Mouse (Mus musculus) hindbrain, embryonic 11.5 days (tissue): ENCODE results near the gene Adgb. TPM values are rescaled to one million over a fixed set of nuclear protein-coding genes. Genes with fewer than 3 reads are reported as not detected.

Experiments used
- ATAC-seq: fragments of 200-750 bp; cut with Nextera tagmentation; 2 replicates; pipeline ENCODE4 v1.8.0; 2017; ENCODE audit warnings: mild to moderate bottlenecking, moderate TSS enrichment, moderate library complexity; ENCODE audit not compliant: low FRiP score
- DNase-seq: peaks from one replicate; pipeline ENCODE4 v3.0.0-alpha.2; 2015; ENCODE audit warnings: low spot score
- H3K27ac ChIP-seq: fragments of 300-500 bp; sonication (generic); 2 replicates; pipeline ENCODE4 v1.5.1; 2014; ENCODE audit warnings: mild to moderate bottlenecking, low read depth, low read length
- H3K27me3 ChIP-seq: fragments of 300-500 bp; sonication (generic); 2 replicates; pipeline ENCODE4 v1.6.1; 2014; ENCODE audit warnings: mild to moderate bottlenecking, low read length, moderate library complexity, mixed read lengths; ENCODE audit not compliant: control insufficient read depth, insufficient read depth
- H3K36me3 ChIP-seq: fragments of 300-500 bp; sonication (generic); 2 replicates; pipeline ENCODE4 v1.6.1; 2014; ENCODE audit warnings: mild to moderate bottlenecking, low read length, moderate library complexity, mixed read lengths; ENCODE audit not compliant: control insufficient read depth, insufficient read depth
- H3K4me1 ChIP-seq: fragments of 300-500 bp; sonication (generic); replicated peaks from 2 replicates; pipeline ENCODE4 v1.6.1; 2014; ENCODE audit warnings: low read length, mixed read lengths; ENCODE audit not compliant: control insufficient read depth, insufficient read depth
- H3K4me2 ChIP-seq: fragments of 300-500 bp; sonication (generic); replicated peaks from 2 replicates; pipeline ENCODE4 v1.6.1; 2014; ENCODE audit warnings: mild to moderate bottlenecking, low read depth, low read length
- H3K4me3 ChIP-seq: fragments of 300-500 bp; sonication (generic); 2 replicates; pipeline ENCODE4 v1.5.1; 2014; ENCODE audit warnings: low read depth, low read length
- H3K9ac ChIP-seq: fragments of 300-500 bp; sonication (generic); 2 replicates; pipeline ENCODE4 v1.6.1; 2014; ENCODE audit warnings: low read depth, low read length
- H3K9me3 ChIP-seq: fragments of 300-500 bp; sonication (generic); 2 replicates; pipeline ENCODE4 v1.6.1; 2016; ENCODE audit warnings: low read length; ENCODE audit not compliant: control insufficient read depth
- WGBS: fragments of 180-500 bp; shearing (Covaris S2); extraction: QIAGEN DNeasy Blood & Tissue Kit; methylation state at CpG from one replicate; pipeline ENCODE4 v1.1.7; 2014; 5-methylcytosine and 5-hydroxymethylcytosine counted together
- polyA plus RNA-seq: library from polyadenylated mRNA; unstranded; fragments of >200 nt; fragmentation: Nextera tagmentation; extraction: Ambion mirVana; gene quantifications from 2 replicates; pipeline ENCODE4 v1.2.1, GENCODE M21; 2014

Adgb gene
- polyA plus RNA-seq, 1 experiment from 2014 or later = 0.05 TPM

DNA sequence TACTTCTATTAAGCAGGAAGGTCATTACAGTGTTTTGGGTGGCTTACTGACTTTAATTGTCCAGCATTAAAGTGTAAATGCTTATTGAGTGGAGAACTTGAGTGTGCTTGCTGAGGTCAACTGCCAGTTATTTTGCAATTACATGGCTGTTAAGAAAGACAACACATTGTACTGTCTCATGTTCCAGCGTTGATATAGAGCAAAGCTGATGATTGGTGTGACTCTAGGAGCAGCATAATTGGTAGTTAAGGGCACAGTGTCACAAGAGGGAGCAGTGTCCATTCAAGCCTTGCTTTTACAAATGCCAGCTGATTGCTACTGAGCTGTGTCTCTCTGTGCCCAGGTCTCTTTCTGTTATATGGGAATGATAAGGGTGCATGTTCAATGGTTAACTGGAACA is 97.5 kb downstream of the Adgb start:
- H3K4me1 ChIP-seq = no peaks in the 10 kb centered on the region
- H3K4me2 ChIP-seq = no peak overlapping the region
- WGBS = 42% methylated on average over 1 of the region's 1 CpGs
- H3K9me3 ChIP-seq = no peaks in the 10 kb centered on the region
- no peaks in the 10 kb centered on the region for H3K36me3 ChIP-seq
- no peak overlapping the region for H3K27ac ChIP-seq
- DNase-seq (no peak), ATAC-seq (no peak)
- no peak overlapping the region for H3K4me3 ChIP-seq
- no peaks in the 10 kb centered on the region for H3K27me3 ChIP-seq
- H3K9ac ChIP-seq = no peak overlapping the region

GRCm38 (mm10) chr10:10364025-10364424 is 108.1 kb downstream of the Adgb start:
- DNase-seq (no peak), ATAC-seq (no peak)
- no peaks in the 10 kb centered on the region for H3K4me1 ChIP-seq
- no peak overlapping the region for H3K27ac ChIP-seq
- no peaks in the 10 kb centered on the region for H3K27me3 ChIP-seq
- no peaks in the 10 kb centered on the region for H3K9me3 ChIP-seq
- no peaks in the 10 kb centered on the region for H3K36me3 ChIP-seq
- H3K4me3 ChIP-seq = no peak overlapping the region
- H3K4me2 ChIP-seq = no peak overlapping the region
- no peak overlapping the region for H3K9ac ChIP-seq
- 90% methylated on average over 1 of the region's 1 CpGs for WGBS

DNA sequence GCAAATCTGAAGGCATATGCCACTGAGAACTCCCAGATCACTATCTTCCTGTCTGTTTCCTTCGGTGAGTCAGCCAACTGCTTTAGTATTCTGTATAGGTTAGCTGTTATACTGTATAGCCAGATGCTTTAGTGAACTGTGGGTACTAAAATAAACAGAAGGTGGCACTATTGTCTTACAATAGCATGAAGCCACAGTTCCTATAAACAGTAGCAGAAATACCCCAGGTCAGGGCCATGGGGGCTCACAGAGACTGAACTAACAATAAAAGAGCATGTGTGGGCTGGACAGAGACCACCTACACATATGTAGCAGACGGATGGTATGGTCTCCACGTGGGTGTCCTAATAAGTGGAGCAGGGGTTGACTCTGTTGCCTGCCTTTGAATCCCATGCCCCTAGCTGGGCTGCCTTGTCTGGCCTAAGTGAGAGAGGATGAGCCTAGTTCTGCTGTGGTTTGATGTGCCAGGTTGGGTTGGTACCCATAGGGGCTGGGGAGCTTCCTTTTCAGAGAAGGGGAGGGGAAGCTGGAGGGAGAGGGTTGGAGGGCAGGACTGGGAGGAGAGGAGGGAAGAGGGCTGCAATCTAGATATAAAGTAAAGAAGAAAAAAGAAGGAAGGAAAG is 116.4 kb downstream of the Adgb start:
- ATAC-seq = peak; percentile 87
- Histone ChIP-seq H3K4me1 (no peaks in the 10 kb centered on the region), H3K4me3 (no peak overlapping the region), H3K36me3 (no peaks in the 10 kb centered on the region), H3K27ac (no peak overlapping the region), H3K27me3 (no peaks in the 10 kb centered on the region), H3K9me3 (no peaks in the 10 kb centered on the region), H3K9ac (no peak overlapping the region), H3K4me2 (no peak overlapping the region)
- peak; percentile 43 for DNase-seq
- WGBS = 28% methylated on average over 3 of the region's 3 CpGs

DNA sequence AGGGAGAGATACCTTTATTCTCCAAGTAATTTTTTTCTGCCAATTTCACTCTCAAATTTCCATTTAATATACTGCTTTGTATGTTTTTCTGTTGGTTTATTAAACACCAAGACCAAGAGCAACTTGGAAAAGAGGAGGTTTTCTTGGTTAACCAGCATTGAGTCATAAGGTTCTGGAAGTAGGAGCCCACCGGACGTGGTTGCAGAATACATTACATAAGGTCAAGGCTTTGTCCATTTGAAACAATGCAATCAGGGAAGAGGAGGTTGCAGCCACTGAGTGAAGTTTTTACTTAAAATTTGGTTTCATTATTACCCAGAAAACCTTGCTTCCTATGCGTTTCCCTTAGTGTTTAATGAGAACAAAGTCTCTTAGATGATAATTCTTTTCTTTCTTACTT is 119.9 kb downstream of the Adgb start:
- WGBS = 82% methylated on average over 3 of the region's 3 CpGs
- no peak for DNase-seq
- no peaks in the 10 kb centered on the region for H3K4me1 ChIP-seq

GRCm38 (mm10) chr10:10350550-10350949 is 121.6 kb downstream of the Adgb start:
- Histone ChIP-seq H3K4me1 (no peaks in the 10 kb centered on the region), H3K27ac (no peak overlapping the region), H3K36me3 (no peaks in the 10 kb centered on the region), H3K4me2 (no peak overlapping the region), H3K9me3 (no peaks in the 10 kb centered on the region), H3K9ac (no peak overlapping the region), H3K27me3 (no peaks in the 10 kb centered on the region), H3K4me3 (no peak overlapping the region)
- ATAC-seq (no peak), DNase-seq (no peak)
- WGBS = 85% methylated on average over 3 of the region's 3 CpGs

More for the DNA sequence above, 119.9 kb downstream of the Adgb start:
- ATAC-seq = no peak
- H3K4me3 ChIP-seq = no peak overlapping the region
- no peak overlapping the region for H3K4me2 ChIP-seq
- no peaks in the 10 kb centered on the region for H3K27me3 ChIP-seq
- H3K27ac ChIP-seq = no peak overlapping the region
- no peaks in the 10 kb centered on the region for H3K36me3 ChIP-seq
- H3K9me3 ChIP-seq = no peaks in the 10 kb centered on the region
- H3K9ac ChIP-seq = no peak overlapping the region

DNA sequence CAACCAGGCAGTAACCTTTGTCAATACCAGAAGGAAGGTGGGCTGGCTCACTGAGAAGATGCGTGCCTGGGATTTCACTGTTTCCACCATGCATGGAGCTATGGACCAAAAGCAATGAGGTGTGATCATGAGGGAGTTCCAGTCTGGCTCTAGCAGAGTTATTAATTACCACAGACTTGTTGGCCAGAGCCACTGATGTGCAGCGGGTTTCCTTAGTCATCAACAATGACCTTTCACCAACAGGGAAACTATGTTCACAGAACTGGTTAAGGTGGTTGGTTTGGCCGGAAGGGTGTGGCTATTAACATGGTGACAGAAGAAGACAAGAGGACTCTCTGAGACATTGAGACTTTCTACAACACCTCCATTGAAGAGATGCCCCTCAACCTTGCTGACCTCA is 128.2 kb downstream of the Adgb start:
- Histone ChIP-seq H3K36me3 (no peaks in the 10 kb centered on the region), H3K27me3 (no peaks in the 10 kb centered on the region), H3K4me3 (no peak overlapping the region), H3K9me3 (no peaks in the 10 kb centered on the region), H3K4me2 (no peak overlapping the region), H3K27ac (no peak overlapping the region), H3K9ac (no peak overlapping the region), H3K4me1 (no peaks in the 10 kb centered on the region)
- 90% methylated on average over 3 of the region's 3 CpGs for WGBS
- ATAC-seq (no peak), DNase-seq (no peak)

- no peaks in the 10 kb centered on the region for H3K9me3 ChIP-seq
- no peaks in the 10 kb centered on the region for H3K4me1 ChIP-seq
- no peak overlapping the region for H3K27ac ChIP-seq
- WGBS = 70% methylated on average over 2 of the region's 2 CpGs
- DNase-seq (no peak), ATAC-seq (no peak)
- no peaks in the 10 kb centered on the region for H3K27me3 ChIP-seq
- H3K4me3 ChIP-seq = no peak overlapping the region
- H3K9ac ChIP-seq = no peak overlapping the region
- H3K36me3 ChIP-seq = no peaks in the 10 kb centered on the region
- no peak overlapping the region for H3K4me2 ChIP-seq
Measured at GRCm38 (mm10) chr10:10325560-10325959, 146.6 kb downstream of the Adgb start.

- 88% methylated on average over 11 of the region's 11 CpGs for WGBS
- no peak for ATAC-seq
- H3K9me3 ChIP-seq = no peaks in the 10 kb centered on the region
Measured at GRCm38 (mm10) chr10:10322961-10323360, 149.2 kb downstream of the Adgb start.

GRCm38 (mm10) chr10:10321119-10321781 is 150.9 kb downstream of the Adgb start:
- no peak overlapping the region for H3K4me3 ChIP-seq
- peak overlapping the region; percentile 23 for H3K4me2 ChIP-seq
- no peaks in the 10 kb centered on the region for H3K27me3 ChIP-seq
- 13% methylated on average over 20 of the region's 20 CpGs for WGBS
- peak; percentile 81 for DNase-seq
- no peaks in the 10 kb centered on the region for H3K36me3 ChIP-seq
- no peak overlapping the region for H3K27ac ChIP-seq
- H3K9me3 ChIP-seq = no peaks in the 10 kb centered on the region
- no peak overlapping the region for H3K9ac ChIP-seq
- peak; percentile 93 for ATAC-seq
- no peaks in the 10 kb centered on the region for H3K4me1 ChIP-seq

More at GRCm38 (mm10) chr10:10322961-10323360, 149.2 kb downstream of the Adgb start:
- no peak overlapping the region for H3K4me2 ChIP-seq
- no peak overlapping the region for H3K4me3 ChIP-seq
- no peak overlapping the region for H3K9ac ChIP-seq
- H3K4me1 ChIP-seq = no peaks in the 10 kb centered on the region
- no peaks in the 10 kb centered on the region for H3K36me3 ChIP-seq
- DNase-seq = no peak
- H3K27ac ChIP-seq = no peak overlapping the region
- no peaks in the 10 kb centered on the region for H3K27me3 ChIP-seq
